Mouse (Mus musculus) spleen, adult 2 months (tissue): Measurements from ENCODE around the gene Gm36079.
"Not testable (repeated sequence)": the region's sequence is repeated elsewhere in the genome, so short reads cannot be mapped to it uniquely, and the experiment has no call there.

Experiments used
- CTCF ChIP-seq: fragments of 200-500 bp; IDR thresholded peaks from 2 replicates; pipeline ENCODE4 v1.5.1; 2011; ENCODE audit warnings: mild to moderate bottlenecking, inconsistent platforms; ENCODE audit not compliant: insufficient read depth, insufficient read length, insufficient replicate concordance; ENCODE audit errors: extremely low read depth
- POLR2A ChIP-seq: fragments of 200-500 bp; IDR thresholded peaks from 2 replicates; pipeline ENCODE4 v1.6.1; 2011; ENCODE audit warnings: low read depth, low read length, inconsistent platforms

DNA sequence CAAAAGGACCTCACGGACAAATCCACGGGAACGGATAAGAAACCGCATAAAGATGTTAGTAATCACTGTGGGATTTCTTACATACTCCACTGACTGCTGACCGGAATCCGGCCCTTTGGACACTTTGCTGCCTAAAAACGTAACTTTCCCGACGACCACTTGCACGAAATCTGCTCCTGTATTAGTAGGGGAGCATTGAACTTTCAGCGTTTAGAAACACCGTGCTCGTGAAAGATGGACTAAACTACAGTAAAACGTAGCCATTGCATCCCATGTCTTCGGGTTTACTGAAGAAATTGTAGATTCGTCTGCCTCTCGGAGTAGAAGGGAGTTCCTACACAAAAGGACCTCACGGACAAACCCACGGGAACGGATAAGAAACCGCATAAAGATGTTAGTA, 1.8 kb downstream of the Gm36079 start:
- not testable (repeated sequence) for TF ChIP-seq CTCF, POLR2A
